Mouse (Mus musculus): ENCODE measurements around the gene Wdr77. TPM values are rescaled to one million over a fixed set of nuclear protein-coding genes. Genes with fewer than 3 reads are reported as not detected.
"Not testable (repeated sequence)": the region's sequence is repeated elsewhere in the genome, so short reads cannot be mapped to it uniquely, and the experiment has no call there.

Wdr77 gene
- total RNA-seq, 2 experiments from 2014 or later: 48.4 to 52.4 TPM

DNA sequence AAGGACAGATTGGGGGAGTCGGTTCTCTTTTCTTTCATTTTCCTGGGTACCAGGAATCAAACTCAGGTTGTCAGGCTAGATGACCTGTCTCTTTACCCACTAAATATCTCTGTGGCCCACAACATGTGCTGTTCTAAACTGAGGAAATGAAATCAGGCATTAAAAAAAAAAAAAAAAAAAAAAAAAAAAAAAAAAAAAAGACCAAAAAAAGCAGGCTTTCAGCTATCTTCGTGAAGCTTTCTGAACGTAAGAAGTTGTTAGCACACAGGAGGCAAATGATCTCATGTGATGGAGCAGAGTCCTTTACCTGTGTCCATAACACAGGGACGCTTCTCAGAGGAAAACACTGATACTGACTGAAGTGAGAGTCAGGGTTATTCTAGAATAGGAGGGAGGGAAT is 23.1 kb upstream of the Wdr77 start:
- DNase-seq (ENCODE audit: extremely low spot score in 1 of 2, low spot score in 1 of 2): no peak

DNA sequence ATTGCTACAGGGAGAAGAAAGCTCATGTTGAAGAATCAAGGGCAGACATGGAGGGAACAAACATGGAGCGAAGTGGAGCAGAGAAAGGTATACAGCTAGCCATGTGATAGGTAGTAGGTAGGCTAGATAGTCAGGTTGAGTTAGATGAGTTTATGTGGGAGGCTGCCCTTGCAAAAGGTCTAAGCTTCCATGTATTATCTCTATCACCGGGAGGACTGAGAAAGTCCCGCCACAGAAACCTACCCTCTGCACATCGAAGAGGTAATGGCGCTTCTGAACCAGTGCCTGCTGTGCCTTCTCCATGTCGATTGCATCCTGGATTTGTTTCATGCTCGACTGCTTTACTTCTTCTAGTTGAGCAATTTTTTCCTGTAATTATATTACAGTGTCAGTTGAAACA is 7.8 kb upstream of the Wdr77 start:
- no peak for DNase-seq (ENCODE audit: extremely low spot score in 1 of 2, low spot score in 1 of 2)

DNA sequence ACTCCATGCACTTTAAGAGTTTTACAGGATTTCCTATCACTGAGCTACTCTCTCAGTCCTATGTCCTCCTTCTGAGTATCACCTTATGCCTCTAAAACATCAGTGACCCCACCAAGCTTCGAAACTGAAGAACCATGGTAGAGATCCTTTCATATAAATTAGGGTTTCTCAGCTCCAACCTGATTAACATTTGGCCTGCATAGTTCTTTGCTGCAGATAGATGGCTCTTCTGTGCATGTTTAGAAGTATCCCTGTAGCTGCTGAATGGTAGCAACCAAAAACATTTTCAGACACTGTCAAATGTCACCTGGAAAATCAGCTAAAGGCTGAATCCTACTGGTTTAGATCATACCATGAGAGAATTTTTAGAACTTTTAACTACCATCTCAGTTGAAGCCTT is 1.9 kb upstream of the Wdr77 start:
- DNase-seq (ENCODE audit: extremely low spot score in 1 of 2, low spot score in 1 of 2): no peak

DNA sequence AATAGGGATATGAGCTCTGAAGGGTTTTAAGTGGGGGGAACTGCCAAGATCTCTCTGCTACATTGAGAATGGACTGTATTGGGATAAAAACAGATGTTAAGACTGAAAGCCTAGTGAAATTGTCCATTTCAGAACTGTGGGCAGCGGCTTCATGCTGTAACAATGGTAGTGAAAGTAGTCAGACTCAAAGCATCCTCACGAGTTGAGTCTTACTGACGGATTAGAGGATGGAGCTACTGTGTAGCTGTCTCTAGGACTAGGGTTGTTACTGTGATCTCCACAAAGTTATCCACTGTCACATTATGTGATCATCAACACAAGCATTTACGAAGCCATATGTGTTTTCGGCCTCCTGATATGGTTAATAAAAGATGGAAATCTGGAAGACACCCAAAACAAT is 965 bp upstream of the Wdr77 start:
- DNase-seq (ENCODE audit: extremely low spot score in 1 of 2, low spot score in 1 of 2): no peak

DNA sequence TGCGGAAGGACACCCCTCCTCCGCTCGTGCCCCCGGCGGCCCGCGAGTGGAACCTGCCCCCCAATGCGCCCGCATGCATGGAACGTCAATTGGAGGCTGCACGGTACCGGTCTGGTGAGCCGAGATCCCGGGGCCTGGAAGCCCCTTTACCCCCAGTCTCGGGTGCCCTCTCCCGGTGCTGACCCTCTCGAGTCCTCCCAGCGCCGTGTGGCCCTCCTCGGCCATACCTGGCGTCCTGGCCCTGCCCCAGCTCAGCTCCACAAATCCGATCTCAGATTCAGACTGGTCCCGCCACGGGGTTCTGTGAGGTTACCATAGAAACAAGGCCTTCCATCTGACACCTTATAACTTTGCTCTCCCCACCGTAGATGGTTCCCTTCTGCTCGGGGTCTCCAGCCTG is 416 bp downstream of the Wdr77 start:
- DNase-seq (ENCODE audit: extremely low spot score in 1 of 2, low spot score in 1 of 2): no peak

DNA sequence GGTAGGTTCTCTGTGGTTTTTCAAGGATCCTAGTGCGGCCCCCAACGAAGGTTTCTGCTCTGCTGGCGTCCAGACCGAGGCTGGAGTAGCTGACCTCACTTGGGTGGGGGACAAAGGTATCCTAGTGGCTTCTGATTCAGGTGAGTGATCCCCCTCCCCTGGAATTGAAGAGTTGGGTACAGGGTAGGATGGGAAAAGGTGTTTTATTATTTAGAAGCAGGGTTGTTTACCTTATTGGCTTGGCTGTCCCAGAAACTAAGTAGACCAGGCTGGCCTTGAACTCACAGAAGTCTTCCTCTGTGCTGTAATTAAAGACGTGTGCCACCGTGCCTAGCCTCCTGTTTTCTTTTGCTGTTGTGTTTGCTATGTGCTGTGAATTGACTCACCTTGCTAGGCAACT is 830 bp downstream of the Wdr77 start, which contains the start of gene Atp5f1:
Gene Atp5f1 (minus strand): TSS at position 101 of the 400 bp plus-strand sequence.
- no peak for DNase-seq (ENCODE audit: extremely low spot score in 1 of 2, low spot score in 1 of 2)

DNA sequence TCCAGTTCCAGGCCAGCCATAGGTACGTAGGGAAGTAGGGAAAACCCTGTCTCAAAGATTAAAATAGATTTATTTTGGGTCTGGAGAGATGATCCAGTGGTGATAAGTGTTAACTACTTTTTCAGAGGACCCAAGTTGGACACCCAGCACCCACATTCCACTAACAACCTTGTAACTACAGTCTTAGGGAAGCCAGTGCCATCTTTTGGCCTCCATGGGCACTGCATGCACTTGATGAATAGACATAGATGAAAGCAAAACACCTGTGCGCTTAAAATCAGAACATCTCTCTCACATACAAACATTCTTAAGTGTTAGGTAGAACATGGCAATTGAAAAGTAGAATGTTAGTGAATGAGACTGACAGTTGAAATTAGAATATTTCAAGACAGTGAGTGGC is 1.5 kb downstream of the Wdr77 start:
- DNase-seq (ENCODE audit: extremely low spot score in 1 of 2, low spot score in 1 of 2): no peak

DNA sequence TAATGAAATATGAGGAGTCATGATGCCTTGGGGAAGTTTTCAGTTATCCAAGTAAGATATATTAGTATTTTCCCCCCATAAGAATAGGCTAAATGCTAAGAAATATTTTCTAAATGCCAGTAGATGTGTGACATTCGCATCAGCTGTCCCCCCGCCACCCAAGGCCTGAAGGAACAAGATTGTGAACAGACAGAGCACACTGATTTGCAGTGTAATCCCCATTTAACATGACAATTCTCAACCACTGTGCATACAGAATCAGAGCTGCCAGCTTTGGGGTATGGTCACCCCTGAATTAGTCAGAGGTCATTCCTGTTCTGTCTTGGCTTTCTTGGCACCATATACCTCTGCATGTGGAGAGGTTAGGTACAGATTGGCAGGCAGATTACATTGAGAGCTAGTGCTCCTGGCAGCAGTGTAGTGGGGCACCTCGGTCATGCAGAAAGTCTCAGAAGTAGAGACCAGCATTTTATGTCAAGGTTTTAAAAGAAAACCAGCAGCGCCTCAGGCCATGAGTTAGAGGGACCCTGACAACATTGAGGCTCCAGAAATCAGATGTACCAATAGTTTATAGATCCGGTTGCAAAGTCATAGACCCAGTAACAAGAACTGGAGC is 12.8 kb downstream of the Wdr77 start:
- no peak for DNase-seq (ENCODE audit: extremely low spot score in 1 of 2, low spot score in 1 of 2)

DNA sequence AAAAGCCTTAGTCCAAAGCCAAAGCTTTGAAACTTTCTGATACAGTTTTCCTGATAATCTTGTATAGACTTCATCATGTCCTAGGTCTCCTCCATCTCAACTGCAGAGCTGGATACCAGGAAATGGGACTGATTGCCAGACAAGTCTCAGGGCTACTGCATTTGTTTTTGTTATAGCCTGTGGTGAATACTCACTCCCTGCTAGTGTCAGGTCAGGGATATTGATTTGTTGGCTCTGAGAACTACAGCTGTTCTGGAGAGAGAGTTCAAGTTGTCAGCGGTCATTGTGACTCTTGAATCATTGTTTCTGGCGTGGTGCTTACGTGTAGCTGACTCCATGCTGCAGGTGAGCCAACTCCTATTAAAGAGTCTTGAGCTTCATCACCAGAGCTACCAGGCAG is 14.2 kb downstream of the Wdr77 start, which contains the start of gene Ovgp1:
Gene Ovgp1 (plus strand): TSS at position 301 of the 400 bp plus-strand sequence.
- no peak for DNase-seq (ENCODE audit: extremely low spot score in 1 of 2, low spot score in 1 of 2)

DNA sequence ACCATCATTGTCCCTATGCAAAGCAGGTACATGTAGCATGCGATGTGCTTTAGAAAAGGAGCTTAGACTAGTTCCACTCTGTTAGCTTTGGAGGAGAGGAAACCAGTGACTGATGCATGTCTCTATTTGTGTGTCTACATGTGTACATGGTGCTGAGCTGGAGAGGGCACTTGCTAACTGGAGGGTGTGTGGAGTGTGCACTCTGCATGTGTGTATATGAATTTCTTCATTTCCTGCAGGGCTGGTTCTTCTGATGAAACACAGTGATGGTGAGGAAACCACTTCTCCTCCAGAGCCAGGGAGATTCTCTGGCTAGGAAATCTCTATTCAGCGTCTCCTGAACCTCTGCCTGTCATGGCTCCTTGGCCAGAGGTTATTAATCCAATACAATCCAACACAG is 15.0 kb downstream of the Wdr77 start:
- DNase-seq (ENCODE audit: extremely low spot score in 1 of 2, low spot score in 1 of 2): no peak

DNA sequence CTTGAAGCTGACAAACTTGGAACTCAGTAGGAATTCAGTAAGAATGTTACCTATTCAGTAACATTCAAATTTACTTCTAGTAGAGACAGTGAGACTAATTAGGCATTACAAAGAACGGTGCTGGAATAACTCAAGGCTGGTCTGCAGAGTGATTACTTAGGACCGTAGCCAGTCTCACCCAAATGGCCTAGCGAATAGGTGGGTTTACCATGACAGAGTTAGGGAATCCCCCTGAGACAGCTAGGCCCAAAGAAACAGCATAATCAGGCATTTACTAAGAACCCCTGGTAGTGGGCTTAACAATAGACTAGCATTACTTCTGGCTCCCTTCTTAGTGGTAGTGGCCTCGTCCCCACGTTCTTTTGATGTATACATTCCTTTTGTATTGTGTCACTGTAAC is 30.4 kb downstream of the Wdr77 start:
- DNase-seq (ENCODE audit: extremely low spot score in 1 of 2, low spot score in 1 of 2): not testable (repeated sequence)

DNA sequence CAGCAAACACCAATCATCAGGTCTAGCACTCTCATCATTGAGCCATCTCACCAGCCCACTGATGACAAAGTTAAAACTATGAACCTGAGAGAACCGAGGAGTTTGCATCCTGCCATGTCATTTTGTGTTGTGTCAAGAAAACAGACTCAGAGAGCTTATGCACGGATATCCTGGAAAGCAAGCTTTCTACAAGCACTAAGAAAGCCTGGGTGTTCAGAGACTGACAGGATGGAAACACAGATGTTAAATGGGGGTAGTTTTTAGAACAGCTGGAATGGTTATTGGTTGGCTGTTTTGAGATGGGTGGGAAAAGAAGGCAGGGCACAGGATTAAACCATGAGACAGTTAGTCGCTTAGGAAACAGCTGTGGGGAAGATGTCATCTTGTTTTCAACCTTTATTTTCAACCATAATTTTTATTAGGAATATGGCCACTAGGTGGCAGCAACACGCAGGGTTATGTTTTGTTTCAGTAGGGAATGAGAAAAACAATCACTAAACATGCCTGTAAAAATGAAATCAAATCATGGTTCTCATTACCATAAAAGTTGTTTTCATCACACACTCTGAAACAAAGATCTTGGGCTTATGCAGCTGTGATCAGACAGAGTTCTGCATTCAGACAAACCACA is 32.6 kb downstream of the Wdr77 start:
- peak; percentile 24 to 71 for DNase-seq (ENCODE audit: extremely low spot score in 1 of 2, low spot score in 1 of 2)

DNA sequence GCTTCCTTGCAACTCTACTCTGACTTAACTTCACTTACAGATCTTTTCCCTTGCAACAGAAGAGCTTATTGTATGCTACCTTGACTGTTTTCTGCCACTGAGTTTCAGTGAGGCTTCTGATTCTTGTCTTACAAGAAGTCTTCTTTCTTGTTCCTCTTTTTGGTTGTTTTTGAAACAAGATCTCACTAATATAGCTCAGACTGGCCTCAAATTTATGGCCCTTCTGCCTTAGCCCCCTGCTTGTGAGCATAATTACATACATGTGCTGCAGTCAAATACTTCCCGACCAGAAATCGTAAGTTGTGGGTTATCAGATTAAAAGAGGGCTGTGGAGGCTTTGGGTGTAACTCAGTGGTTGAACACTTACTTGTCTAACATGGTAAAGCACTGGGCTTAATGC is 35.6 kb downstream of the Wdr77 start:
- no peak for DNase-seq (ENCODE audit: extremely low spot score in 1 of 2, low spot score in 1 of 2)

DNA sequence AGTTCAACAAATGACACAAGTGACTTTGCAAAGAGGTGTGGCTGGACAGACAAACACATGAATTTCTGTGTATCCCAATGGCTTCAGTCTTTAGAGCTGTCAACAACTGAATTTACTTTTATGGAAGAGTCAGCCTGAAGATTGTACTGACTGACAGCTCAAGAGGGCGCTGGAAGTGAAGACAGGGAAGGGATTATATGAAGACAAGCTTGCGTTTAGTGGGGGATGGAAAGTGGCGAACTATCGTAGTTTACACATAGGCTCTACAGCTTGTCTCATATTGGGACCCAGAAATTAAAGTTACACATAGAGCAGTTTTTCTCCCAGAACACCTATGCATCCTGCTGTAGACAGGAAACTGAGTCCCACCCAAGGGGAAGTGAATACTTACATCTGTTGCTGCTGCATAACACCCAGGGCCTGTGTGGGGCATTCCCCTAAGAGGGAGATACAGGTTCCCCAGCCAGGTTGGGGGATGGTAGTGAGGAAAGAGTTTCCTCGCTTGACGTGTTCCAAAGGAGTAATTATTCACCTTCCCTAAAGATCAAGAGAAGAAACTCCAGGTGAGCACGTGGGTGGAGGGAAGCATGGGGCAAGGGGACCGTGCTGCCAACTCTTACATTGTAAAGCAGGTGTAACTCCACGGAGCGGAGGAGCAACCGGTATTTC is 41.7 kb downstream of the Wdr77 start:
- DNase-seq (ENCODE audit: extremely low spot score in 1 of 2, low spot score in 1 of 2): no peak

DNA sequence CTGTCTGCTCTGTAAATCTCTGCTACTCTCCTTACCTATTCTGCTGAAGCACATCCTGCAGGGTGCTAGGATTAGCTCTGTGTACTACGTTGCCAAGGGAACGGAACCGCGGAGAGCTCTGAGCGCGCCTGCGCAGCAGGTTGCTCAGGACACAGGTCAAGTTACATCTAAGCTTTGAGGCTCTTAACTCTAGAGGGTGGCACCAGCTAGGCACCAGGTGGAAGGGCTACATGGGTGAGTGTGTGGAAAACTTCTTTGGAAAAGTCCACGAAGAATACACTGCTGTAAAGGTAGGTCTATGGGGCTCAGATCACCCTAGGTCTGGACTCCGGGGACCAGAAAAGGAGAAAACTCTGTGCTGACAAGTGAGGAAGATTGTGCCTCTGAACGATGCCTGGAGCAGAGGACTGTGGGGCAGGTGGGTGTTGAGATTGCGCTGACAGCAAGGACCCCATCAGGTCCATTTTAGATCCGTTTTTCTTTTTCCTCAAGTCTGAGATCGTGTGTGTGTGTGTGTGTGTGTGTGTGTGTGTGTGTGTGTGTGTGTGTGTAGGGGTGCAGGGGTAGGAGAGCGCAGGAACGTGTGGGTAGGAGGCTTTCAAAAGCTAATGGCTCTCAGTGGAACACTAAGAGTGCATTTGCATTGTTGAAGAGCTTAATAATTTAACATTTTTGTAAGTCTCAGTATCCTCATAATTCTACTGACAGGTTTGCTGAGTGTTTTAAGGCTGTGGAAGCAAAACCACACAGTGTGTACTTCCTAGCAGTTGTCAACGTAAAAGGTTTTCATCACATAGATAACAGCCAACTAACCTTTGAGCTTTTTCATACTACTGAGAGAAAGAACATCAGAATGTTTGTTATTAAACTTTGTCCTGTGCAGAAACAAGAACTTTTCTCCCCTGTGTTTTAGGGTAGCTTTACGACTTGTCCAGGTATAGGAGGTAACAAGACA is 42.5 kb downstream of the Wdr77 start:
- peak; percentile 7 to 18 for DNase-seq (ENCODE audit: extremely low spot score in 1 of 2, low spot score in 1 of 2)

DNA sequence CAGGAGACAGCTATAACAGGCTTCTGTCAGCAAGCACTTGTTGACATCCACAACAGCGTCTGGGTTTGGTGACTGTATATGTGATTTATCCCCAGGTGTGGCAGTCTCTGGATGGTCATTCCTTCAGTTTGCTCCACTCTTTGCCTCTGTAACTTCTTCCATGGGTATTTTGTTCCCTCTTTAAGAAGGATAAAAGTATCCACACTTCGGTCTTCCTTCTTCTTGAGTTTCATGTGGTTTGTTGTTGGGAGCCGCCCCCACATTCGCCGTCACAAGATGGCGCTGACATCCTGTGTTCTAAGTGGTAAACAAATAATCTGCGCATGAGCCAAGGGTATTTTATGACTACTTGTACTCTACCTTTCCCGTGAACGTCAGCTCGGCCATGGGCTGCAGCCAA is 44.2 kb downstream of the Wdr77 start:
- not testable (repeated sequence) for DNase-seq (ENCODE audit: extremely low spot score in 1 of 2, low spot score in 1 of 2)

DNA sequence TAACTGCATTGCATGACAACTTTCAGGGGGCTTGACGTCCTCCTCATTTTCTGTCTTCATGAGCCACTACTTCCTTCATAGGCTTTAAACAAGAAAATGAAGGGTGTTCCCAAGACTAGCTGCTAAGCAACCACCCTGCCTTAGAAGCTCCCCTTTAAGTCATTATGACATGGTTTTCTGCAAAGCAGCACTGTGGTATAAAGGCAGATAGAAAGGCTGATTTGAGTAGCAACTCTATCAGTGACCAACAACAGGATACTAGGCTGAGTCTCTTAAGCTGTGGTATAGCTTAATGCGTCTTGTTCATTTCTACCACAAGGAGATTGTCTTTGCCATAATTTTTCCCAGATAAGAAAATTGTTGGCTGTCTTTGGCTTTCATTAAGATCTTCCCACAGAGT is 55.4 kb downstream of the Wdr77 start, which contains the start of gene Pifo:
Gene Pifo (minus strand): TSS at position 101 of the 400 bp plus-strand sequence.
- no peak for DNase-seq (ENCODE audit: extremely low spot score in 1 of 2, low spot score in 1 of 2)
